Mouse (Mus musculus): ENCODE measurements around the gene Tnni1. TPM values are rescaled to one million over a fixed set of nuclear protein-coding genes. Genes with fewer than 3 reads are reported as not detected.

Tnni1 gene
- 1 to 10 TPM; 3.6 to 4.9 TPM for total RNA-seq (2021)
- long read RNA-seq, experiment 1, partial matches to known transcripts: 0 of 1 reads
- long read RNA-seq, experiment 1, other reads (novel, unspliced or antisense): 1 of 1 reads
- long read RNA-seq, experiment 2, partial matches to known transcripts: 0 of 5 reads
- long read RNA-seq, experiment 2, other reads (novel, unspliced or antisense): 5 of 5 reads

- DNase-seq (ENCODE audit: low spot score in 2 of 2): no peak
Observed at GRCm38 (mm10) chr1:135778780-135779535, at the start of gene Tnni1. Gene Tnni1 (plus strand): TSS chr1:135779434.

DNA sequence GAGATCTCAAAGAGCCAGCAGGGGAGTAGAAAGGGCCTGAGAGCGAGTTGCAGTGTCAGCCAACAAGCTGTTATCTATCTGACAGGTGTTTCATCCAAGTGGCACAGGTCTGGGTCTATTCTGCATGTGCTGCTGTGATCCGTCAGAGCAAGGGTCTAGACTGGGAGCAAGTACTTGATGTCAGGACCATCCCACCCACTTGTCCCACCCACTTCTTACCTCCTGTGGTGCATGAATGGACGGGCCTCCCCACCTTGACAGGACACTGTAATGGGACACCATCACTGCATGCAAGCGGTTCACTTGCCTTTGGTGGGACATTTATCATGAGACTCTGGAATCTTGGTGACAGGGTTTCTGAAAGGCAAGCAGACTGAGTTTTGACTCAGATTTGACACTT lies 49.4 kb upstream of the Tnni1 start:
- no peak for DNase-seq (ENCODE audit: low spot score in 2 of 2)

DNA sequence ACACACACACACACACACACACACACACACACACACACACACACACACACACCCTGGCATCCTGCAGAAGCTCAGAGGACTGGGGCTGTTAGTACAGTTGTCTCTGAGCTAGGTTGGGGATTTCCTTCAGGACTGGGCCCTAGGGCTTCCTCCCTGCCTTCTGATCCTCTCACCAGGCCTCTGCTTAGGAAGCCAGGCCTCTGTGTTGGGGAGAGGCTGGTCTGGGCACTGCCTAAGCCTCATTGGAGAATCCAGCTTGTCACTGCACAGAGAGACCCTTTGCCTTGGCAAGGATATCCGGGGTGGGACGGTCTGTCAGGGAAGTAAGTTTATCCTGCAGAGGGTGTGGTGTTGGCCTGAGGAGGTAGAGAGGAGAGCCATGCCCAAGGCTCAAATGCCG lies 48.9 kb upstream of the Tnni1 start:
- DNase-seq (ENCODE audit: low spot score in 2 of 2): no peak

DNA sequence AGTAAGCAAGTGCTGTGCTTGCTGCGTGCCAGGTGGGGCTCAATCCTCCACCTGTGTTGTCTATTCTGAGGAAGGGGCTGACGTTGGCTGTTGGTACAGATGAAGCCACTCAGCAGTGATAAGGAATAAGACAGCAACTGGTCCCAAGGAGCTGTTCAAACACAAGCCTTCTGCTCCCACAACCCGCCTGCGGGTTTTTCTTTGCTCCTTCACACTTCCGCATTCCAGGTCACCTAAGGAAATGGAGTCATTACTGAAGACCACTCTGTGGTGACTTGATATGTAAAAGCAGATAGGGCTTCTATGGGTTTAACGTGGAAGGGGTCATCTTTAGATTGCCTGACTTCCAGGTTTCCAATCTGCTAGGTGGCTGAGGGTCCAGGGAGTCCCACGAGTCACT lies 47.8 kb upstream of the Tnni1 start:
- no peak for DNase-seq (ENCODE audit: low spot score in 2 of 2)

- DNase-seq (ENCODE audit: low spot score in 2 of 2): no peak
Observed at GRCm38 (mm10) chr1:135731897-135732684, 47.1 kb upstream of the Tnni1 start.

- peak; percentile 50 to 79 for DNase-seq (ENCODE audit: low spot score in 2 of 2)
Observed at GRCm38 (mm10) chr1:135734225-135734937, 44.9 kb upstream of the Tnni1 start.

- no peak for DNase-seq (ENCODE audit: low spot score in 2 of 2)
Observed at GRCm38 (mm10) chr1:135735460-135735859, 43.8 kb upstream of the Tnni1 start.

- no peak for DNase-seq (ENCODE audit: low spot score in 2 of 2)
Observed at GRCm38 (mm10) chr1:135744987-135745386, 34.2 kb upstream of the Tnni1 start.

DNA sequence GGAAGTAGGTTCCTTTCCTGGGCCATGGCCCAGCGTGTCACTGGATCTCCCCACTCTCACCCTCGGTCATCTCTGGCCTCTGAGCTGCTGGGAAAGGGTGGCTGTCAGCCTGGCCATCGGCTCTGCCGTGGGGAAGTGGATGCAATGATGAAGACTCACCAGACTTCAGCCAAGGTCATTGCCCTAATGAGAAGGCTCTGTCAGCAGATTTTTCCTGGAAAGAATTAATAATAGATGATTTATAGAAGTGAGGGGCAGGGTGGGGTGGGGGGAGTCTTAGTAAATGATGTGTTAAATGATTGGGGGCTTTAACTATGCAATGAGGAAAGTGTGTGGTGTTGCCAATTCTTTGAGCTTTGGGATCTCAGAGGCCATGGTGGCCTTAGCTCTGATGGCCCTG lies 33.0 kb upstream of the Tnni1 start:
- no peak for DNase-seq (ENCODE audit: low spot score in 2 of 2)

- DNase-seq (ENCODE audit: low spot score in 2 of 2): peak; percentile 86 to 94
Observed at GRCm38 (mm10) chr1:135752737-135753348, 26.4 kb upstream of the Tnni1 start.

GRCm38 (mm10) chr1:135755287-135755686 lies 23.9 kb upstream of the Tnni1 start:
- no peak for DNase-seq (ENCODE audit: low spot score in 2 of 2)

GRCm38 (mm10) chr1:135755913-135756312 lies 23.3 kb upstream of the Tnni1 start:
- no peak for DNase-seq (ENCODE audit: low spot score in 2 of 2)

DNA sequence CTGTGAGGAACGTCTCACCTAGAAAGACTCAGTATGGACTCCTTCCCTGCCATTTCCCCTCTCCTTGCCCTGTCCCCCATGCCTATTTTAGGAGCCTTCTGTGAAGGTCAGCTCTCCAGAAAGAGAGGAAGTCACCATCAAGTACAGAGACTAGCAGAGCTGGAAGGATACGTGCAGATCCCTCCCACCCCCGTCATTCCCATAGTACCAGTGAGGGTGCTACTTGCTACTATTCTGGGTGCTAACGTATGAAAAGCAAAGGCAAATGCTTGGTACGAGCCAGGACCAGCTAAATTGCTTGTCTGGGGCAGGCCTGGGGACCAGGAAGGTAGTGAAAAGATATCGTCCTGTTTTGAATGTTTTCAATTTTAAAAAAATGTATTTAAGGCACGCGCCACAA lies 21.9 kb upstream of the Tnni1 start:
- no peak for DNase-seq (ENCODE audit: low spot score in 2 of 2)

DNA sequence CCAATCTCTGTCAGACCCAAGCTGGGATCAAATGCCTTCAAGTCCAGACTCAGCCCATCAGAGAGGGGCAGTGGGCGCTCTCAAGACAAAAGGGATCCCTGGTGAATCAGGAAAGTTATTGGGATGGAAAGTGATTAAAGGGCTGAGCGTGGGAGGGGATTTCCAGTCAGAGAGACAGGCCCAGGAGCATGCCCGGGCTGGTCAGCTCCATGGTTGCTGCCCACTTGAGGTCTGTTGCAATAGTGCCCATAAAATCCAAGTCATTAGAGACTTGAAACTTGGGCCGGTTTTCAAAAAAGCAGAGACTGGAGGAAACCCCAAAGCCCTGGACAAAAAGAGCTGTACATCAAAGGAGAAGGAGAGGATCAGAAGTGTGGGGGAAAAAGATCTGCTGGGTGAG lies 19.5 kb upstream of the Tnni1 start:
- DNase-seq (ENCODE audit: low spot score in 2 of 2): no peak

- DNase-seq (ENCODE audit: low spot score in 2 of 2): no peak
Observed at GRCm38 (mm10) chr1:135760216-135760615, 19.0 kb upstream of the Tnni1 start.

DNA sequence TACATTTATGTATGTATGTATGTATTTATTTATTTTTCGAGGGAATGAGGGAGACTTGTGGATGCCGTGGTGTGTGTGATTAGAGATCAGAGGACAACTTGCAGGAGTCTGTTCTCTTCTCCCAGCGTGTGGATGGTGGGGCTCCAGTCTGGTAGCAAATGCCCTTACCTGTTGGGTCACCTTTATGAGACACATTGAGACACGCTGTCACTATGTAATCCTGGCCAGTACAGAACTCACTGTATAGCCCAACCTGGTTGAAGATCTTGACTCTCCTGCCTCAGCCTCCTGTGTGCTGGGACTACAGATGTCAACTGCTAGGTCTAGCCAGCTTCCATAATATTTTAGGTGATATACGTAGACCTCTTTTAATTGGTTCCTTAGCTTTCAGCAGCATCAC lies 17.5 kb upstream of the Tnni1 start:
- no peak for DNase-seq (ENCODE audit: low spot score in 2 of 2)

DNA sequence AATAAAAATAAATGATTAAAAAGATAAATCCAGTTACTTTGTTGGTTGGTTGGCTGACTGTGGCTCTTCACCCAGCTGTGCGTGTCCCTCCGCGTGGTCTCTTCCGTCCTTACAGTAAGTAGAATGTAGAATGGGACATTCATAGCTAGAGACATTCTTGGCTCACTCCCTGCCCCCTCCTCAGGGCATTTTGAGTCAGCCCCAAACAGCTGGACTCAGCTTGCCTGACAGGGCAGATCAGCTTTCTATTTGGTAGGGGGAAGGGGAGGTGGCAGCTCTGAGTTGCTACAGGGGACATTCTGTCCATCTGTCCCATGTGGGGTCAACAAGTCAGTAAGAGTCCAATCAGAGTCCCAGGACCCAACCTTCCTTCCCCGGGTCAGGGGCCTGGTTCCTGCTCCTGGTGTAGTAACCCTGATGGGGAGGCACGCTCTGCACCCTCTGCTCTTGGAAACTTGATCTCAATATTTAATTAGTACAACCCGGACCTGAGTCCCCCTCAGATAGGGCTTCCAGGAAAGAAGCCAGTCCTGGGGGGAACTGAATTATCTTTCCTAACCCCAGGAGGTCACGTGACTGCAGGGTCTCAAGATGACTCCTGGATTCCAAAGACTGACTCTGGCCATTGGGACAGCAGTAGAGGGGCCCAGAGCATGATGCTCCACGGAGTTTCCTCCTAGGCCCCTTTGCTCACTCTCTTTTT lies 15.6 kb upstream of the Tnni1 start:
- DNase-seq (ENCODE audit: low spot score in 2 of 2): no peak

GRCm38 (mm10) chr1:135764206-135764528 lies 15.1 kb upstream of the Tnni1 start:
- DNase-seq (ENCODE audit: low spot score in 2 of 2): no peak

GRCm38 (mm10) chr1:135765645-135766591 lies 13.3 kb upstream of the Tnni1 start, which contains the start of gene Phlda3:
Gene Phlda3 (plus strand): TSS chr1:135766119.
- peak; percentile 41 to 46 for DNase-seq (ENCODE audit: low spot score in 2 of 2)
